Mouse (Mus musculus) G1E (cell line): Measurements from ENCODE around the gene Micu1. TPM values are rescaled to one million over a fixed set of nuclear protein-coding genes. Genes with fewer than 3 reads are reported as not detected.
"Not testable (repeated sequence)": the region's sequence is repeated elsewhere in the genome, so short reads cannot be mapped to it uniquely, and the experiment has no call there.

Source experiments
- ATAC-seq: 2 replicates; pipeline ENCODE4 v1.8.0; 2016; ENCODE audit warnings: mild to moderate bottlenecking; ENCODE audit not compliant: insufficient number of reproducible peaks, poor library complexity, low FRiP score, severe bottlenecking; ENCODE audit errors: extremely low read depth
- DNase-seq: peaks from one replicate; pipeline ENCODE4 v3.0.0; 2012; ENCODE audit warnings: low spot score
- H3K27me3 ChIP-seq: 2 replicates; pipeline ENCODE4 v1.6.1; 2012; ENCODE audit warnings: mild to moderate bottlenecking, low read length, inconsistent platforms; ENCODE audit not compliant: insufficient read depth
- H3K36me3 ChIP-seq: replicated peaks from 2 replicates; pipeline ENCODE3; 2012; ENCODE audit warnings: mild to moderate bottlenecking, inconsistent platforms
- H3K4me1 ChIP-seq: 2 replicates; pipeline ENCODE4 v1.6.1; 2012; ENCODE audit warnings: low read depth, low read length, inconsistent platforms, mixed read lengths; ENCODE audit not compliant: insufficient read depth
- H3K4me3 ChIP-seq: 2 replicates; pipeline ENCODE4 v1.5.1; 2012; ENCODE audit warnings: low read depth, mild to moderate bottlenecking, inconsistent platforms, low read length, moderate library complexity, mixed read lengths
- H3K9me3 ChIP-seq: replicated peaks from 2 replicates; pipeline ENCODE4 v1.6.1; 2012; ENCODE audit warnings: inconsistent platforms
- CTCF ChIP-seq: IDR thresholded peaks from 2 replicates; pipeline ENCODE4 v1.5.1; 2012; ENCODE audit warnings: low read depth, low read length, inconsistent platforms, mixed read lengths
- GATA1 ChIP-seq: IDR thresholded peaks from 2 replicates; pipeline ENCODE4 v1.6.1; 2012; ENCODE audit warnings: borderline replicate concordance, low read length, inconsistent platforms, mixed read lengths
- GATA2 ChIP-seq: IDR thresholded peaks from 2 replicates; pipeline ENCODE4 v1.6.1; 2012; ENCODE audit warnings: low read depth, low read length, inconsistent platforms, borderline replicate concordance
- POLR2AphosphoS5 ChIP-seq: IDR thresholded peaks from 2 replicates; pipeline ENCODE4 v1.6.1; 2012; ENCODE audit warnings: low read depth, low read length, inconsistent platforms; ENCODE audit not compliant: insufficient replicate concordance
- TAL1 ChIP-seq: conservative IDR thresholded peaks from 2 replicates; pipeline ENCODE4 v1.6.1; 2012; ENCODE audit warnings: low read depth, low read length, inconsistent platforms, mixed read lengths
- polyA plus RNA-seq: library from polyadenylated mRNA; stranded (reverse); fragments of >175 nt; gene quantifications from 2 replicates; pipeline ENCODE4 v1.2.3, GENCODE M21; 2012
- total RNA-seq, 2 experiments: library from RNA; stranded (forward) in 1 of 2; stranded (reverse) in 1 of 2; fragments of 200-1000 nt in 1 of 2; fragments of >200 nt in 1 of 2; fragmentation: Nextera tagmentation in 1 of 2; gene quantifications; 2 replicates each; pipeline ENCODE4 v1.2.3; 2014 to 2017

Gene Micu1
- total and polyA plus RNA-seq, 3 experiments, result 7.9 to 37.4 (median 24.5) TPM

GRCm38 (mm10) chr10:59873206-59873605 lies 170.9 kb downstream of the Micu1 start:
- Histone ChIP-seq H3K4me3 (no peak overlapping the region), H3K27me3 (no peaks in the 10 kb centered on the region), H3K9me3 (no peaks in the 10 kb centered on the region), H3K36me3 (no peaks in the 10 kb centered on the region), H3K4me1 (peaks cover 32% of the 10 kb centered on the region)
- ATAC-seq (no peak), DNase-seq (no peak)
- no peak for TF ChIP-seq POLR2AphosphoS5
- TF ChIP-seq GATA2, result no peak
- TF ChIP-seq CTCF, result no peak
- TF ChIP-seq GATA1, result no peak
- no peak for TF ChIP-seq TAL1

GRCm38 (mm10) chr10:59873613-59874012 lies 171.3 kb downstream of the Micu1 start:
- no peak for DNase-seq
- H3K4me1 ChIP-seq, result peaks cover 32% of the 10 kb centered on the region
- H3K27me3 ChIP-seq, result no peaks in the 10 kb centered on the region
- H3K9me3 ChIP-seq, result no peaks in the 10 kb centered on the region
- H3K4me3 ChIP-seq, result peak overlapping the region; percentile 51; the same call in 1 of the 2 replicates
- no peaks in the 10 kb centered on the region for H3K36me3 ChIP-seq
- TF ChIP-seq CTCF, result no peak
- TF ChIP-seq GATA2, result no peak
- TF ChIP-seq TAL1, result no peak
- no peak for TF ChIP-seq GATA1
- TF ChIP-seq POLR2AphosphoS5, result no peak
- ATAC-seq, result no peak

GRCm38 (mm10) chr10:59875396-59875795 lies 173.1 kb downstream of the Micu1 start:
- Histone ChIP-seq H3K9me3 (no peaks in the 10 kb centered on the region), H3K27me3 (no peaks in the 10 kb centered on the region), H3K4me1 (peaks cover 35% of the 10 kb centered on the region), H3K4me3 (peak overlapping the region; percentile 48; the same call in 1 of the 2 replicates), H3K36me3 (no peaks in the 10 kb centered on the region)
- no peak for DNase-seq
- ATAC-seq, result 0 out of 2 replicates have a peak, but pooled peaks have one; percentile 5
- TF ChIP-seq TAL1, result peak; percentile 38
- TF ChIP-seq CTCF, result no peak

GRCm38 (mm10) chr10:59876698-59877097 lies 174.4 kb downstream of the Micu1 start:
- not testable (repeated sequence) for DNase-seq, H3K4me3 ChIP-seq, H3K9me3 ChIP-seq, H3K36me3 ChIP-seq, H3K27me3 ChIP-seq, ATAC-seq
- H3K4me1 ChIP-seq, result peaks cover 40% of the 10 kb centered on the region

GRCm38 (mm10) chr10:59877421-59878117 lies 175.3 kb downstream of the Micu1 start:
- Histone ChIP-seq H3K9me3 (no peaks in the 10 kb centered on the region), H3K4me3 (no peak overlapping the region), H3K36me3 (peaks cover 16% of the 10 kb centered on the region), H3K27me3 (no peaks in the 10 kb centered on the region), H3K4me1 (peaks cover 40% of the 10 kb centered on the region)
- ATAC-seq (no peak), DNase-seq (no peak)
- TF ChIP-seq CTCF, result no peak
- no peak for TF ChIP-seq GATA2
- TF ChIP-seq GATA1, result no peak
- TF ChIP-seq TAL1, result no peak
- no peak for TF ChIP-seq POLR2AphosphoS5

GRCm38 (mm10) chr10:59878823-59879222 lies 176.5 kb downstream of the Micu1 start:
- DNase-seq, result no peak
- TF ChIP-seq GATA1 (no peak), TAL1 (no peak), GATA2 (no peak), CTCF (no peak), POLR2AphosphoS5 (no peak)

More at GRCm38 (mm10) chr10:59878823-59879222, 176.5 kb downstream of the Micu1 start:
- Histone ChIP-seq H3K4me3 (peak overlapping the region; percentile 83), H3K36me3 (peaks cover 29% of the 10 kb centered on the region), H3K9me3 (no peaks in the 10 kb centered on the region), H3K4me1 (peaks cover 34% of the 10 kb centered on the region), H3K27me3 (no peaks in the 10 kb centered on the region)
- no peak for ATAC-seq
